Mouse (Mus musculus): ENCODE measurements around the gene Lrrc8a.

DNA sequence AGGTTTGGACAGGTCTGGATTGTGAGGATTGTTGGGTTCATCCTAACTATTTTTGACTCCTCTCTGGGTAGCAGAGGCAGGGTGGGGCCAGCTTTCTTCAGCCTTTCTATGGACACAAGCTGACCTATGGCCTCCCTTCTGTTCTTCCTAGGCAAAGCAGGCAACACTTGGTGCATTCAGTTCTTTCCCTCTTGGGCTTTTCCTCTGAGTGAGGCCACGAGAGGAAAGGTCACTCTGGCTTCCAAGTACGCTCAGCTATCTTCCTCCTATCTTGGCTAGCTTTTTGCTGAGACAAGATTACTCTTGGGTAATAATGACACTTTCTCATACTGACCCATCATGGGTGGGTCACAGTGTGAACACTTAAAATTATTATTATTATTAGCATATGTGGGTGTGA is 45.7 kb downstream of the Lrrc8a start:
- TF ChIP-seq CTCF (IDR thresholded peaks at IDR 0.05; ENCODE audit: control insufficient read depth, insufficient read depth, insufficient read length) (no peak), USF1 (IDR thresholded peaks at IDR 0.05; ENCODE audit: low read depth) (no peak), CEBPB (IDR thresholded peaks at IDR 0.05; ENCODE audit: low read depth) (no peak), MAX (IDR thresholded peaks at IDR 0.05) (no peak), MYOG (IDR thresholded peaks at IDR 0.05; ENCODE audit: control insufficient read depth, extremely low read depth, insufficient read length) (no peak), FOSL1 (IDR thresholded peaks at IDR 0.05; ENCODE audit: insufficient read depth, low read length, poor library complexity, severe bottlenecking) (no peak)

Data from C2C12 (cell line).